Mouse (Mus musculus): ENCODE results near the gene Nphp4. TPM values are rescaled to one million over a fixed set of nuclear protein-coding genes. Genes with fewer than 3 reads are reported as not detected.

Gene Nphp4
- polyA plus RNA-seq, 1 experiment from 2014 or later: 4.5 TPM

- H3K4me3 ChIP-seq (ENCODE audit: low read depth, low read length): no peak overlapping the region
- no peaks in the 10 kb centered on the region for H3K27me3 ChIP-seq (replicated peaks; ENCODE audit: control insufficient read depth, insufficient read depth, low read length)
- H3K36me3 ChIP-seq (ENCODE audit: control insufficient read depth, insufficient read depth, low read length): no peaks in the 10 kb centered on the region
- DNase-seq (ENCODE audit: low spot score): no peak
- H3K27ac ChIP-seq (replicated peaks; ENCODE audit: low read depth, low read length): no peak overlapping the region
- no peak for ATAC-seq (ENCODE audit: low read depth)
- 79% methylated on average over 10 of the region's 10 CpGs for WGBS
- no peak overlapping the region for H3K9ac ChIP-seq (ENCODE audit: low read depth, low read length)
- H3K9me3 ChIP-seq (ENCODE audit: control insufficient read depth, low read length): no peaks in the 10 kb centered on the region
- no peaks in the 10 kb centered on the region for H3K4me1 ChIP-seq (ENCODE audit: control insufficient read depth, insufficient read depth, low read length)
- no peak overlapping the region for H3K4me2 ChIP-seq (ENCODE audit: low read depth, low read length)
These were observed 11.5 kb downstream of the Nphp4 start for GRCm38 (mm10) chr4:152488046-152488445.

- Histone ChIP-seq H3K27me3 (replicated peaks; ENCODE audit: control insufficient read depth, insufficient read depth, low read length) (no peaks in the 10 kb centered on the region), H3K4me3 (ENCODE audit: low read depth, low read length) (no peak overlapping the region), H3K9ac (ENCODE audit: low read depth, low read length) (no peak overlapping the region), H3K4me2 (ENCODE audit: low read depth, low read length) (no peak overlapping the region), H3K36me3 (ENCODE audit: control insufficient read depth, insufficient read depth, low read length) (no peaks in the 10 kb centered on the region), H3K9me3 (ENCODE audit: control insufficient read depth, low read length) (no peaks in the 10 kb centered on the region), H3K27ac (replicated peaks; ENCODE audit: low read depth, low read length) (no peak overlapping the region), H3K4me1 (ENCODE audit: control insufficient read depth, insufficient read depth, low read length) (no peaks in the 10 kb centered on the region)
- 89% methylated on average over 14 of the region's 14 CpGs for whole genome bisulfite sequencing
- ATAC-seq (ENCODE audit: low read depth) (no peak), DNase-seq (ENCODE audit: low spot score) (no peak)
These were observed 13.8 kb downstream of the Nphp4 start for GRCm38 (mm10) chr4:152490311-152490710.

- Histone ChIP-seq H3K4me2 (ENCODE audit: low read depth, low read length) (no peak overlapping the region), H3K9me3 (ENCODE audit: control insufficient read depth, low read length) (no peaks in the 10 kb centered on the region)
- ATAC-seq (ENCODE audit: low read depth): no peak
These were observed 14.9 kb downstream of the Nphp4 start for GRCm38 (mm10) chr4:152491250-152491899.

GRCm38 (mm10) chr4:152494360-152494879, 17.9 kb downstream of the Nphp4 start:
- H3K9ac ChIP-seq (ENCODE audit: low read depth, low read length): no peak overlapping the region
- H3K9me3 ChIP-seq (ENCODE audit: control insufficient read depth, low read length): no peaks in the 10 kb centered on the region
- ATAC-seq (ENCODE audit: low read depth) (no peak), DNase-seq (ENCODE audit: low spot score) (peak; percentile 3)
- H3K4me3 ChIP-seq (ENCODE audit: low read depth, low read length): no peak overlapping the region
- H3K27ac ChIP-seq (replicated peaks; ENCODE audit: low read depth, low read length): no peak overlapping the region
- H3K4me2 ChIP-seq (ENCODE audit: low read depth, low read length): no peak overlapping the region
- WGBS: 36% methylated on average over 20 of the region's 20 CpGs
- no peaks in the 10 kb centered on the region for H3K4me1 ChIP-seq (ENCODE audit: control insufficient read depth, insufficient read depth, low read length)
- H3K36me3 ChIP-seq (ENCODE audit: control insufficient read depth, insufficient read depth, low read length): peaks cover 7% of the 10 kb centered on the region; the same call in 1 of the 2 replicates
- no peaks in the 10 kb centered on the region for H3K27me3 ChIP-seq (replicated peaks; ENCODE audit: control insufficient read depth, insufficient read depth, low read length)

More at GRCm38 (mm10) chr4:152491250-152491899, 14.9 kb downstream of the Nphp4 start:
- DNase-seq (ENCODE audit: low spot score): peak; percentile 41
- H3K27me3 ChIP-seq (replicated peaks; ENCODE audit: control insufficient read depth, insufficient read depth, low read length): no peaks in the 10 kb centered on the region
- no peak overlapping the region for H3K9ac ChIP-seq (ENCODE audit: low read depth, low read length)
- H3K36me3 ChIP-seq (ENCODE audit: control insufficient read depth, insufficient read depth, low read length): no peaks in the 10 kb centered on the region
- H3K4me3 ChIP-seq (ENCODE audit: low read depth, low read length): no peak overlapping the region
- H3K27ac ChIP-seq (replicated peaks; ENCODE audit: low read depth, low read length): no peak overlapping the region
- H3K4me1 ChIP-seq (ENCODE audit: control insufficient read depth, insufficient read depth, low read length): no peaks in the 10 kb centered on the region
- 48% methylated on average over 14 of the region's 15 CpGs for WGBS

- no peaks in the 10 kb centered on the region for H3K27me3 ChIP-seq (replicated peaks; ENCODE audit: control insufficient read depth, insufficient read depth, low read length)
- peak; percentile 69; the same call in 1 of the 2 replicates for ATAC-seq (ENCODE audit: low read depth)
- no peak overlapping the region for H3K9ac ChIP-seq (ENCODE audit: low read depth, low read length)
- no peaks in the 10 kb centered on the region for H3K4me1 ChIP-seq (ENCODE audit: control insufficient read depth, insufficient read depth, low read length)
- no peaks in the 10 kb centered on the region for H3K36me3 ChIP-seq (ENCODE audit: control insufficient read depth, insufficient read depth, low read length)
- H3K9me3 ChIP-seq (ENCODE audit: control insufficient read depth, low read length): no peaks in the 10 kb centered on the region
- WGBS: 34% methylated on average over 18 of the region's 18 CpGs
- H3K4me3 ChIP-seq (ENCODE audit: low read depth, low read length): no peak overlapping the region
- DNase-seq (ENCODE audit: low spot score): peak; percentile 67
- no peak overlapping the region for H3K27ac ChIP-seq (replicated peaks; ENCODE audit: low read depth, low read length)
- H3K4me2 ChIP-seq (ENCODE audit: low read depth, low read length): no peak overlapping the region
These were observed 35.9 kb downstream of the Nphp4 start for GRCm38 (mm10) chr4:152512221-152512925.

- WGBS: 72% methylated on average over 7 of the region's 7 CpGs
- Histone ChIP-seq H3K27ac (replicated peaks; ENCODE audit: low read depth, low read length) (no peak overlapping the region), H3K4me3 (ENCODE audit: low read depth, low read length) (no peak overlapping the region), H3K36me3 (ENCODE audit: control insufficient read depth, insufficient read depth, low read length) (no peaks in the 10 kb centered on the region), H3K4me2 (ENCODE audit: low read depth, low read length) (no peak overlapping the region), H3K9me3 (ENCODE audit: control insufficient read depth, low read length) (no peaks in the 10 kb centered on the region), H3K4me1 (ENCODE audit: control insufficient read depth, insufficient read depth, low read length) (no peaks in the 10 kb centered on the region), H3K27me3 (replicated peaks; ENCODE audit: control insufficient read depth, insufficient read depth, low read length) (no peaks in the 10 kb centered on the region), H3K9ac (ENCODE audit: low read depth, low read length) (no peak overlapping the region)
- DNase-seq (ENCODE audit: low spot score) (no peak), ATAC-seq (ENCODE audit: low read depth) (no peak)
These were observed 38.4 kb downstream of the Nphp4 start for GRCm38 (mm10) chr4:152514884-152515283.

GRCm38 (mm10) chr4:152519106-152519505, 42.6 kb downstream of the Nphp4 start:
- Histone ChIP-seq H3K27me3 (replicated peaks; ENCODE audit: control insufficient read depth, insufficient read depth, low read length) (no peaks in the 10 kb centered on the region), H3K36me3 (ENCODE audit: control insufficient read depth, insufficient read depth, low read length) (no peaks in the 10 kb centered on the region), H3K4me2 (ENCODE audit: low read depth, low read length) (no peak overlapping the region), H3K9ac (ENCODE audit: low read depth, low read length) (no peak overlapping the region), H3K27ac (replicated peaks; ENCODE audit: low read depth, low read length) (no peak overlapping the region), H3K4me3 (ENCODE audit: low read depth, low read length) (no peak overlapping the region), H3K9me3 (ENCODE audit: control insufficient read depth, low read length) (no peaks in the 10 kb centered on the region), H3K4me1 (ENCODE audit: control insufficient read depth, insufficient read depth, low read length) (no peaks in the 10 kb centered on the region)
- DNase-seq (ENCODE audit: low spot score) (no peak), ATAC-seq (ENCODE audit: low read depth) (no peak)
- whole genome bisulfite sequencing: 79% methylated on average over 9 of the region's 10 CpGs

- Histone ChIP-seq H3K9me3 (ENCODE audit: control insufficient read depth, low read length) (no peaks in the 10 kb centered on the region), H3K27ac (replicated peaks; ENCODE audit: low read depth, low read length) (no peak overlapping the region), H3K36me3 (ENCODE audit: control insufficient read depth, insufficient read depth, low read length) (no peaks in the 10 kb centered on the region), H3K4me3 (ENCODE audit: low read depth, low read length) (no peak overlapping the region), H3K27me3 (replicated peaks; ENCODE audit: control insufficient read depth, insufficient read depth, low read length) (no peaks in the 10 kb centered on the region), H3K9ac (ENCODE audit: low read depth, low read length) (no peak overlapping the region), H3K4me1 (ENCODE audit: control insufficient read depth, insufficient read depth, low read length) (no peaks in the 10 kb centered on the region), H3K4me2 (ENCODE audit: low read depth, low read length) (no peak overlapping the region)
- 27% methylated on average over 6 of the region's 6 CpGs for WGBS
- peak; percentile 56 for DNase-seq (ENCODE audit: low spot score)
- ATAC-seq (ENCODE audit: low read depth): 0 out of 2 replicates have a peak, but pooled peaks have one; percentile 26
These were observed 43.6 kb downstream of the Nphp4 start for GRCm38 (mm10) chr4:152520083-152520482.

All from embryonic facial prominence, embryonic 14.5 days (tissue).